Mouse (Mus musculus) gastrocnemius, adult 2 months (tissue): ENCODE data around the gene Rab11fip4. TPM values are rescaled to one million over a fixed set of nuclear protein-coding genes. Genes with fewer than 3 reads are reported as not detected.
A peak's percentile ranks its signal among the peaks of the same experiment; 100 is the strongest.

Source experiments
- DNase-seq: peaks from one replicate; pipeline ENCODE4 v3.0.0; 2022
- H3K27ac ChIP-seq: fragments of 200-600 bp; 2 replicates; pipeline ENCODE4 v1.8.1; 2022; ENCODE audit warnings: mild to moderate bottlenecking
- H3K4me3 ChIP-seq: fragments of 200-600 bp; 2 replicates; pipeline ENCODE4 v1.8.1; 2022; ENCODE audit warnings: mild to moderate bottlenecking, moderate library complexity
- CTCF ChIP-seq: fragments of 200-600 bp; IDR thresholded peaks from 2 replicates; pipeline ENCODE4 v1.8.1; 2022; ENCODE audit warnings: antibody characterized with exemption, mild to moderate bottlenecking, moderate library complexity
- intact Hi-C: fragments of 180-260 bp; cut with DNase I; formaldehyde crosslinking; loops from one replicate; pipeline ENCODE4 v1.15.1; 2025
- long read RNA-seq, 2 experiments: library from polyadenylated mRNA; stranded (forward); transcript quantifications; one replicate each; pipeline ENCODE4 v2.0.0; 2021
- total RNA-seq, 2 experiments: library from RNA; stranded (reverse); gene quantifications; 2 replicates each; pipeline ENCODE4 v1.2.3; 2021

The Rab11fip4 gene
- total RNA-seq = under 1 TPM; 0.20 to 0.67 TPM
- long read RNA-seq, experiment 1 = 0 reads
- long read RNA-seq, experiment 2 = 0 reads

DNA sequence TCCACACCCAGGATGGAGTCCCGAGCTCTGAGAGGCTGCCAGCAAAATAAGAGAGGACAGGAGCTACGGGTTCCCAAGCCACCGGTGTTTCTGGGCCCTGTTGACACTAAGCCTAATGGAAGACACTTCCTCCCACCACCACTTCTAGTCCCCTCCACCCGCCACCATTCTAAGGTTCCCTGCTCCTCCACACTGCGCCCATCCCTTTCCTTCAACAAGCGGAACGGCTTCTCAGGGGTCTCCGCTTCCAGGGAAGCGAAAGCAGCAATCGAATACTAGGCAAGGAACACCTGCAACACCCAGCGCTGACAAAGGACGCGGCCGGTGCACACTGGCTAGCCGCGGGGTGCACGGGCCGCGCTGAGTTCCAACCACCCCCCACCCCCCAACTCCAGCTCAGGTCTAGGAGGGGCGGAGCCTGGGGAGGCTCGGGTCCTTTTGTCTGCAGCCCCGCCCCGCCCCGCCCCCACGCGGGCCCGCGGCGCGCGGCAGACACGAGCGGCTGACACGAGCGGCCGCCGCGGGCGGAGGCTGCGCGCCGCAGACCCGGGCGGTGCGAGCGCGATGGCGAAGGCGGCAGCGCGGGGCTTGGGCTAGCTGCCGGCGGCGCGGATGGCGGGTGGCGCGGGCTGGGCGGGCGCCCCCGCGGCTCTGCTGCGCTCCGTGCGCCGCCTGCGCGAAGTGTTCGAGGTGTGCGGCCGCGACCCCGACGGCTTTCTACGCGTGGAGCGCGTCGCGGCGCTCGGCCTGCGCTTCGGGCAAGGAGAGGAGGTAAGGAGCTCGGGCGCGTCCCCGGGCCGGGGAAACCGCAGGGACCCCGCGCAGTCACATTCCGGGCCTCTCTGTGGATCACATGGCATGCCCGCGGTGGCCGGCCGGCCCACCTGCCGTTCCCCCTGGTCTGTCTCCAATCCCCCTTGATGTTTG, at the start of gene Rab11fip4:
TSS of gene Rab11fip4 (plus strand) at position 549 of the 927 bp plus-strand sequence.
- H3K4me3 ChIP-seq = peak within 1 kb of the TSS; percentile 75
- no peak for TF ChIP-seq CTCF
- DNase-seq = peak; percentile 29
- intact Hi-C loops = no loop called here
- H3K27ac ChIP-seq = no peak within 1 kb of the TSS

DNA sequence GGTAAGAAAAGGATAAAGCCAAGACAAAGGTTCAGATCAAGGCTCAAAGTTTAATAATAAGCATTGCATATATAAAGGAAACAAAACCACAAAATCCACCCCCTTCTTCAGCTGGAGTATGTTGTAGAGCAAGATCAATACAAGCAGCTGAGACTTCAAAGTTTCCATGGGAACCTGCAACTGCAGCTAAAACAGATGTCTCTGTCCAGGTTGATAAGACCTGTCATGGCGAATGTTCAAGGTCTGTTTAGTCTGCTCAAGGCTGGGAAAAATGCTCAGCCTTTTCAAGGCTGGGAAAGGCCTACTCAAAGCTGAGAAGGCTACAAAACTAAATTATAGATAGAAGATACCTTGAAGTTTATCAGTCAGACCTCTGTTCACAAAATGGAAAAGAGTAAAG, 38.4 kb upstream of the Rab11fip4 start:
- no peak for DNase-seq
- no peak for TF ChIP-seq CTCF
- Histone ChIP-seq H3K4me3 (no peak overlapping the region), H3K27ac (no peak overlapping the region)
- intact Hi-C loops = no loop called here

DNA sequence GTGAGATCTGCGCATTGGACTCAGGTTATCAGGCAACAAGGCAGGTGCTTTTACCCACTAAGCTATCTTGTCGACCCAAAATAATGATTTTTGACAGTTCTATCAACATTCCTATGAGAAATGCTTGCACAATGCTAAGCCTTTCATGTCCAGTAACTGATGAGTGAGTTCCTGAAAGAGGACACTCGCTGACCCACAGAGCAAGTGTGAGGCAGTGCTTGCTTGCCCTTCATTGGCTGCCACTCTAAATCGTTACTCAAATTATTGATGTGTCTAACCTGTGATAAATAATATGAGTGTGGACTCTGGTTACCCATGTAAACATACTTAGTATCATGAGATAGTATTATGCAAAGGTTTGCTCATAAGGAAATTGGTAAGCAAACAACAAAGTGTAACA, 30.5 kb upstream of the Rab11fip4 start:
- no peak for TF ChIP-seq CTCF
- no peak overlapping the region for H3K4me3 ChIP-seq
- intact Hi-C loops = no loop called here
- no peak for DNase-seq
- H3K27ac ChIP-seq = no peak overlapping the region

DNA sequence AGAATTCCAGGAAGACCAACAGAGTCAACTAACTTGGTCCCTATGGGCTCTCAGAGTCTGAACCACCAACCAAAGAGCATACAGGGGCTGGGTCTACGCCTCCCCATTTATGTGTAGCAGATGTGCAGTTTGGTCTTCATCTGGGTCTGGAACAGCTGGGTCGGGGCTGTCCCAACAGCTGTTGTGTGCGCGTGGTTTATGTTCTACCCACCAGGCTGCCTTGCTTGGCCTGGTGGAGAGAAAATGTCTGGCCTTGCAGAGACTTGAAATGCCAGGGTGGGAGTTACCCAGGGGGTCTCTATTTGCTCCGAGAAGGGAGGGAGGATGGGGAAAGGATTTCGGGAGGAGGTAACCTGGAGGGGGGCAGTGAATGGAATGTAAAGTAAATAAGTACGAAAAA, 27.5 kb upstream of the Rab11fip4 start:
- no peak overlapping the region for H3K4me3 ChIP-seq
- TF ChIP-seq CTCF = no peak
- DNase-seq = no peak
- intact Hi-C loops = no loop called here
- H3K27ac ChIP-seq = no peak overlapping the region

DNA sequence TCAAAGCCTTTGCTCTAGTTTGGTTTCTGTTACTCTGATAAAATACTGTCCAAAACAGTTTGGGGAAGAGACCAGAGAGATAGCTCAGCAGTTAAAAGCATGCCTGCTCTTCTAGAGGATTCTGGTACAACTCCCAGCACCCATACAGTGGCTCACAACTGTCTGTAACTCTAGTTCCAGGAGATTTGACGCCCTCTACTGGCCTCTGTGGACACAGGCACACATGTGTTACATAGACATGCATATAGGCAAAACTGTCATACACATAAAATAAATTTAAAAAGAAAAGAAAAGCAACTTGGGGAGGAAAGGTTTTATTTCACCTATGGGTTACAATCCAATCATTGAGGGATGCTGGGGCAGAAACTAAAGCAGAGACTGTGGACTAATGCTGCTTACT, 24.1 kb upstream of the Rab11fip4 start:
- TF ChIP-seq CTCF = peak; percentile 9; the same call in 1 of the 2 replicates
- H3K4me3 ChIP-seq = no peak overlapping the region
- DNase-seq = no peak
- intact Hi-C loops = no loop called here
- no peak overlapping the region for H3K27ac ChIP-seq

DNA sequence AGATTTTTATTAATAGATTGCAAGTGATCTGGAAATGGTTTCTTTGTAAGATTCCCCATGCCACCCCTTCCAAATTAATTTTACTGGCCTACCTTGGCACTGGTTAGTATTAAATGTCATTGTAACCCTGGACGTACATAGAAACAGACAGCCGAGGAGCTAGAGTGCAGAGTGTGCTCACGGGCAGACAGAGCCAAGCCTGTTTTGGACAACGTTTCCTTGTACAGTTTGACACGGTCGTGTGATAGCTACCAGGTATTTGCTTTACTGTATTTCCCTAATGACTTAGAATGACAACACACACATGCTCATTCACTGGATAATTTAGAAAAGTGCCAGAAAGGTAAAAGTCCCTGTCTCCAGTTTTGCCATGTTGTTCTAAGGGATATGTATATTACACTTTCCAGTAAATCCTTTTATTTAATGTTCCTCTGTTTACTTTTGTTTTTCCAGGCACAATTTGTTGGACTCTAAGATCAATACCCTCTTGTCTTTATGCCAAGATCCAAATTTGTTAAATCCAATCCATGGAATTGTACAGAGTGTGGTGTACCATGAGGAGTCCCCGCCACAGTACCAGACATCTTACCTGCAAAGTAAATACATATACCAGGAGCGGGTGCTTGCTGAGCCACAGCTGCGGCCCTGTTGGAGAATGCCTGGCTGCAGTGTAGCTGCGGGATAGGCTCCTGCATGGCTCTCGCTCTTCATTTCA, 22.7 kb upstream of the Rab11fip4 start:
- H3K27ac ChIP-seq = no peak overlapping the region
- intact Hi-C loops = no loop called here
- no peak for DNase-seq
- H3K4me3 ChIP-seq = no peak overlapping the region
- TF ChIP-seq CTCF = no peak

DNA sequence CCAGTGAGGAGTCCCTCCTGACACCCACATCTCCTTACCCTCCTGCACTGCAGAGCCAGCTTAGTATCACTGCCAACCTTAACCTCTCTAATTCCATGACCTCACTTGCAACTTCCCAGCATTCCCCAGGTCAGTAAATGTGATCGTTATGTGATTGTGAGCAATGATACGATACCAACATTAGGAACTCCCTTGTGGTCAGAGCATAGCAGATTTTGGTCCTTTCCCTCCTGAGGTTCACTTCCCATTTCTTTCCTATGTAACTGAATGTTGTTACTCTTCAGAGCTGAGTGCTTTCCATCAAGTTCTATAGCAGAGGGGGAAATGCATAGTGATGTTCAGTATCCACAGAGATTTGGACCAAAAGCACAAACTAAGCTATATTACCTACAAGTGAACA, 20.7 kb upstream of the Rab11fip4 start:
- intact Hi-C loops = no loop called here
- TF ChIP-seq CTCF = no peak
- no peak for DNase-seq
- Histone ChIP-seq H3K4me3 (no peak overlapping the region), H3K27ac (no peak overlapping the region)

DNA sequence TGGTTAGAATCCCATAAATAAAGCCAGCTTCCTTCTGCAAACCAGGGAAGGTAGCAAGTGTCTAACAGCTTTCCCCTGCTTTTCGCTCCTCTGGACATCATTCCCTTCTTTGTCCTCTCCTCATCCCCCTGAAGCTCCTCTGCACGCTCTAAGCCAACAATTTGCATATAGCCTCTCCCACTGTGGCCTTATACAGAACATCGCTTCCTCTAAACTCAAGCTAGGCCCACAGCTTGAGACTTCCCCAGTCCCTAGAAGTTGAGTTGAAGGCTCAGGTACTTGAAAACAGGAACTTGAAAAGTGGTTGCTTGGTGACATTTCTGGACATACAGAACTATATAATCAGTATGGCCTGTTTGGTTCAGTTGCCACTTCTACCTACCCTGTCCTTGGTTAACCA, 17.2 kb upstream of the Rab11fip4 start:
- H3K27ac ChIP-seq = no peak overlapping the region
- TF ChIP-seq CTCF = no peak
- no peak for DNase-seq
- intact Hi-C loops = no loop called here
- H3K4me3 ChIP-seq = no peak overlapping the region

DNA sequence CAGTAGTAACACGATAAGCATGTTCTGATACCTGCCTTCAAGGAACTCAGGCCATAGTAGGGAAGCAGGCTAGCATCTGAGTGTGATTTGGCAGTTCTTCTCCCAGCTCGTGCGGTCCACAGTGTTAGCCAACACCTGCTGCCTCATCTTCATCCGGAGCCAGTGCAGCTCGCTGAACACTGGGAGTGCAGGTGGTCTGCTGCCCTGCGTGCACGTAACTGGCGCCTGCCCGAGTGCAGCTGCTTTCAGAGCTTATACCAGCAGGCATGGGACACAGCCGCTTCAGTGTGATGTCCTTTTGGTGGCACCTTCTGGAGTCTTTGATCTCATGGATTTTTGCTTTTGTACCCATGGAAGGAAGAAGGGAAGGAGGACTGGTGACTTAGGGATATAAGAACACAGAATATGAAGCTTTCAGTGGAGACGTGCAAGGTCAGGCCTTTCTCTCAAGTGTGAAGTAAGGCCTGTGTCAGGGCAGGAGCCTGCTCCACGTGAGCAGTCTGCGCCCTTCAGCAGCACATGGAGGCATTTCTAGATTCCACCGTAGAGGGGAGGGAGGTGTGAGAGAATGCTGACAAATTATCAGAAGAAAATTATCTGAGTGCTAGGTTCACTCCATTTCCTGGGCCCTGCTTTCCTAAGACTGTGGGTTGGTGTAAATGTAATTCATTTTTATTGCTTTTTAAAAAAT, 15.5 kb upstream of the Rab11fip4 start:
- intact Hi-C loops = loop anchor here (5.0 kb wide), 1 partner anchor 93 kb away; no protein-coding TSS in a partner anchor
- H3K27ac ChIP-seq = no peak overlapping the region
- TF ChIP-seq CTCF = no peak
- no peak for DNase-seq
- no peak overlapping the region for H3K4me3 ChIP-seq

DNA sequence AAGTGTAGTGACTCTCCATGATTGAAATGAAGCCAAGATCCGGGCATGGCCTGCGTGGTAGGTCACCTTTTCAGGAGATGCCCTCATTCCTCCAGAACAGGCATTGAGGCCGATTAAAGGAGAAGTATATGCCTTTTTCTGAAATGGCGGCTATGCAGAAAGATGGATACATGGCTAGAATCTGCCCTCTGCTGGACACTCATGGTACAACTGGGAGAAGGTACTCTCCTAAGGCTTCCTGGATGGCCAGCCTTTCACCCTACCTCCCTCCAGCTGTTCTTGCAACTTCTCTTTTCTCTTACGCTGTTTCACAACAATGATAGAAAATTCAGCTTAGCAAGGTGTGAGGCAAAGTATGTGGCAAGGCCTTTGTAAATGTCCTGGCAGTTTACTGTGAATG, 13.3 kb upstream of the Rab11fip4 start:
- no peak overlapping the region for H3K4me3 ChIP-seq
- DNase-seq = peak; percentile 72
- peak; percentile 89 for TF ChIP-seq CTCF
- intact Hi-C loops = loop anchor here (5.0 kb wide), 1 partner anchor 95 kb away; no protein-coding TSS in a partner anchor
- no peak overlapping the region for H3K27ac ChIP-seq

DNA sequence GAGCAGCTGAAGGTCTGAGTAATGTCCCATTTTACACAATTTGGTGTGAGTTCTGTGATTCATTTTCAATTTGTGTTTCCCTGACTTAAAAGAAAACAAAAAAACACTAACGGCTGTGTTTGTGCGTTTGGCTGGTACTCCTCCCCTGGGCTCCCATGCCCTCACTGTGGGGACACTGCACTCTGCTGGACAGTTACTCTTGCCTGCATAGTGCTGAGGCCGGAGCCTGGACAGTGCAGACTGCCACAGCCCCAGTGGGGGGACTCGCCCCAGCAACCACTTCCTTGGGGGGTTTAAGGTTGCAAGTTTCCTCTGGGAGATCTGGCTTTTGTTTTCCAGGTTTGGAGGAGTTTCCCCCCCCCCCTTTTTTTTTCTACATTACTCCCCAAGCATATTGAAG, 10.4 kb upstream of the Rab11fip4 start:
- peak; percentile 60 for TF ChIP-seq CTCF
- Histone ChIP-seq H3K27ac (no peak overlapping the region), H3K4me3 (no peak overlapping the region)
- peak; percentile 44 for DNase-seq
- intact Hi-C loops = no loop called here

DNA sequence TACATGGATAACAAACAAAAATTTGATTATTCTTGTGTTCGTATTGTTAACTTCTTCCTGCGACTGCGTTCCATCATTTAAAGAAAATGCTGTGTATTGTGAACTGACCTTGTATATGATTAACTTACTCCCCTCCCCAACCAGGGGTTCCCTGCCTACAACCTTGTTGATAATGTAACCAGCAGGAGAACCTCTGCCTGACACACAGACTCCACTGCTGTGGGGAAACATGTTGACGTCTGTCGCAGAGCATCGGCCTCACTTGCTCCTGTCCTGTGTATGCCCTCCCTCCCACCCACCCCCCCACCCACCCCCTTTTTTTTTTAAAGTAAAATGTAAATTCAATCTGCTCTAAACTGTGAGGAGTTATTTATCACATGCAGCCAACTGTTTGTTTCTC, 9.8 kb upstream of the Rab11fip4 start:
- intact Hi-C loops = no loop called here
- Histone ChIP-seq H3K4me3 (no peak overlapping the region), H3K27ac (no peak overlapping the region)
- no peak for TF ChIP-seq CTCF
- DNase-seq = no peak
